Mouse (Mus musculus) gonadal fat pad, adult 2 months (tissue): Measurements from ENCODE around the gene Nme1. TPM values are rescaled to one million over a fixed set of nuclear protein-coding genes. Genes with fewer than 3 reads are reported as not detected.
A peak's percentile ranks its signal among the peaks of the same experiment; 100 is the strongest.

Experiments
- DNase-seq: peaks from one replicate; pipeline ENCODE4 v3.0.0-alpha.2; 2012; ENCODE audit warnings: low read depth
- polyA plus RNA-seq: library from polyadenylated mRNA; depleted of rRNA; stranded (reverse); fragments of >200 nt; gene quantifications from 2 replicates; pipeline ENCODE4 v1.2.3, GENCODE M21; 2012; rRNA removed

Gene Nme1
- 65.3 and 109 TPM in 2 replicates for polyA plus RNA-seq

GRCm38 (mm10) chr11:93968005-93968847, at the start of gene Nme1, which contains the start of gene Gm20390:
Gene Nme1 (minus strand): TSS chr11:93968521.
Gene Gm20390 (minus strand): TSS chr11:93968293.
- DNase-seq, result peak; percentile 84

- no peak for DNase-seq
These were observed 35.0 kb upstream of the Nme1 start for GRCm38 (mm10) chr11:94003346-94003745.

- DNase-seq, result no peak
These were observed 31.0 kb upstream of the Nme1 start for GRCm38 (mm10) chr11:93999276-93999675.

GRCm38 (mm10) chr11:93997141-93997775, 28.9 kb upstream of the Nme1 start:
- peak; percentile 88 for DNase-seq

GRCm38 (mm10) chr11:93996306-93997140, 28.2 kb upstream of the Nme1 start:
- DNase-seq, result no peak

- DNase-seq, result no peak
These were observed 27.5 kb upstream of the Nme1 start, which contains the start of gene Spag9 for GRCm38 (mm10) chr11:93995720-93996305. Gene Spag9 (plus strand): TSS chr11:93996091.

- peak; percentile 70 for DNase-seq
These were observed 26.9 kb upstream of the Nme1 start for GRCm38 (mm10) chr11:93995111-93995719.

- DNase-seq, result no peak
These were observed 26.2 kb upstream of the Nme1 start for GRCm38 (mm10) chr11:93994531-93994930.

- DNase-seq, result no peak
These were observed 20.2 kb upstream of the Nme1 start for GRCm38 (mm10) chr11:93988328-93989062.

- no peak for DNase-seq
These were observed 19.5 kb upstream of the Nme1 start for GRCm38 (mm10) chr11:93987625-93988327.

- DNase-seq, result no peak
These were observed 18.7 kb upstream of the Nme1 start for GRCm38 (mm10) chr11:93987026-93987425.

- no peak for DNase-seq
These were observed 18.0 kb upstream of the Nme1 start for GRCm38 (mm10) chr11:93986298-93986697.

- no peak for DNase-seq
These were observed 16.9 kb upstream of the Nme1 start for GRCm38 (mm10) chr11:93985265-93985664.

- DNase-seq, result no peak
These were observed 16.3 kb upstream of the Nme1 start for GRCm38 (mm10) chr11:93984619-93985018.

GRCm38 (mm10) chr11:93979502-93980049, 11.3 kb upstream of the Nme1 start:
- no peak for DNase-seq

GRCm38 (mm10) chr11:93972951-93973350, 4.6 kb upstream of the Nme1 start:
- no peak for DNase-seq

- no peak for DNase-seq
These were observed 1.5 kb upstream of the Nme1 start for GRCm38 (mm10) chr11:93969799-93970198.

- no peak for DNase-seq
These were observed 850 bp upstream of the Nme1 start for GRCm38 (mm10) chr11:93969171-93969570.

GRCm38 (mm10) chr11:93968848-93969128, 467 bp upstream of the Nme1 start:
- DNase-seq, result no peak

- no peak for DNase-seq
These were observed 940 bp downstream of the Nme1 start for GRCm38 (mm10) chr11:93967381-93967780.
